Mouse (Mus musculus): ENCODE data around the gene Mpeg1. TPM values are rescaled to one million over a fixed set of nuclear protein-coding genes. Genes with fewer than 3 reads are reported as not detected.
A peak's percentile ranks its signal among the peaks of the same experiment; 100 is the strongest.

Gene Mpeg1
- polyA plus RNA-seq, 1 experiment from 2014 or later: 0.19 TPM

- H3K27me3 ChIP-seq: no peaks in the 10 kb centered on the region
- in situ Hi-C loops (cut with MboI; ENCODE audit: low pct_unique_long_range_greater_than_20kb): no loop called here
- TF ChIP-seq CTCF (IDR thresholded peaks at IDR 0.05): no peak
- no peak for ATAC-seq
- POLR2A ChIA-PET: interaction anchor here (0.5 to 1.0 kb wide), 5 partner anchors 19 to 170 kb away, joined by 3 to 4 read pairs (median 3); partner anchors contain the start of gene Dtx4
- CTCF ChIA-PET: interaction anchor here (0.9 to 3.9 kb wide), 10 partner anchors 19 to 129 kb away, joined by 3 to 54 read pairs (median 6); partner anchors contain the start of gene Dtx4
- DNase-seq (ENCODE audit: low read depth, low spot score): no peak
Measured at GRCm38 (mm10) chr19:12464127-12464526, 3.5 kb downstream of the Mpeg1 start.

GRCm38 (mm10) chr19:12464674-12465073 lies 4.1 kb downstream of the Mpeg1 start:
- H3K27me3 ChIP-seq: no peaks in the 10 kb centered on the region
- ATAC-seq: no peak
- no peak for TF ChIP-seq CTCF (IDR thresholded peaks at IDR 0.05)
- in situ Hi-C loops (cut with MboI; ENCODE audit: low pct_unique_long_range_greater_than_20kb): loop anchor here (5.0 kb wide), 2 partner anchors 32 to 38 kb away; partner anchors contain the start of gene Dtx4
- ChIA-PET CTCF (interaction anchor here (0.9 to 3.9 kb wide), 7 partner anchors 20 to 127 kb away, joined by 3 to 54 read pairs (median 8); partner anchors contain the start of gene Dtx4), POLR2A (interaction anchor here (0.5 to 1.0 kb wide), 4 partner anchors 20 to 169 kb away, joined by 3 read pairs; partner anchors contain the start of gene Dtx4)
- no peak for DNase-seq (ENCODE audit: low read depth, low spot score)

DNA sequence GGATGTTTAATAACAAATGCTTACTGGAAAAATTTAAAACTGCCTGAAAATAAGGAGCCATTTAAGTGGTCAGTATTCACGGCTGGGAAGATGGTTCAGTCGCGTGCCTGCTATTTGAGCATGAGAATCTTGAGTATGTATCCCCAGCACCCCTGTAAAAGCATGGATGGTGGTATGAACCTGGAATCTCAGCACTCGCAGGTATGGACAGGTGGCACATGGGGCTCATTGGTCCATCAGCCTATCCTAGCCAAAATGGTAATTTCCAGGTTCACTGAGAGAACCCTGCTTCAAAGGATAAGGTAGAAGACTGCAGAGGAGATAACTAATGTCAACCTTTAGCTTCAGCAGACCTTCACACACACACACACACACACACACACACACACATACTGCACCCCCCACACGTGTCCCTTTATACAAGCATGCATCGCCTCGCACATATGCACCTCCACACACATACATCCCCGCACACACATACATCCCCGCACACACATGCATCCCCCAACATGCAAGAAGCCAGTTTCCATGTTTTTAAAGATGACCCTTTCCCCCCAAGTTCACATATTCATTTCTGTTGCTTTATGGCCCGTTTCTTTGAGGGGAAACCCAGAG lies 5.1 kb downstream of the Mpeg1 start:
- no peak for TF ChIP-seq CTCF (IDR thresholded peaks at IDR 0.05)
- in situ Hi-C loops (cut with MboI; ENCODE audit: low pct_unique_long_range_greater_than_20kb): loop anchor here (5.0 kb wide), 2 partner anchors 33 to 37 kb away; partner anchors contain the start of gene Dtx4
- no peak for DNase-seq (ENCODE audit: low read depth, low spot score)

GRCm38 (mm10) chr19:12466204-12466603 lies 5.6 kb downstream of the Mpeg1 start:
- H3K27me3 ChIP-seq: no peaks in the 10 kb centered on the region
- peak; percentile 52 for ATAC-seq
- in situ Hi-C loops (cut with MboI; ENCODE audit: low pct_unique_long_range_greater_than_20kb): loop anchor here (5.0 kb wide), 2 partner anchors 34 to 36 kb away; partner anchors contain the start of gene Dtx4
- ChIA-PET POLR2A (no interaction called here), CTCF (interaction anchor here (1.0 to 10.7 kb wide), 9 partner anchors 9 to 126 kb away, joined by 3 to 119 read pairs (median 4); partner anchors contain the start of gene Dtx4)
- peak; percentile 91 for TF ChIP-seq CTCF (IDR thresholded peaks at IDR 0.05)
- DNase-seq (ENCODE audit: low read depth, low spot score): no peak

More for the DNA sequence above, 5.1 kb downstream of the Mpeg1 start:
- ChIA-PET POLR2A (no interaction called here), CTCF (interaction anchor here (1.3 to 10.7 kb wide), 7 partner anchors 15 to 126 kb away, joined by 3 to 119 read pairs (median 5); partner anchors contain the start of gene Dtx4)
- ATAC-seq: no peak
- H3K27me3 ChIP-seq: no peaks in the 10 kb centered on the region

DNA sequence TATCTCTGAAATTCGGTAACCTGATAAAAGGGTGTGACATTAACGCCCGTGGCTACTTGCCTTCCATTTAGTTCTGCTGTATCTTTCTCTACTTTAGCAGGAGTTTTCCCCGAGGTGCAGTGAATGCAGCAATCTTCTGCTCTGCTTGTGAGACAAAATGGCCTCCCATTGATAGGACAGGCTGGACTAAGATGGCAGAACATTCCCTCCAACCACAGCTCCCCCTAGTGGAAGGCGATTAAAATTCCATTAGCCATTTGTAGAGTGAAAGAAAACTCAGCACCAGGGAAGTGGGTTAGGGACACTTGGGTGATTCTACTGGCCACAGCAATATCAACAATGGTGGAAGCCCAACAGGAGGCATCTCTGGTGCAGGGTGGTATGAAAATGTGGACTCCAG lies 6.9 kb downstream of the Mpeg1 start:
- no peaks in the 10 kb centered on the region for H3K27me3 ChIP-seq
- in situ Hi-C loops (cut with MboI; ENCODE audit: low pct_unique_long_range_greater_than_20kb): loop anchor here (5.0 kb wide), 2 partner anchors 35 kb away; partner anchors contain the start of gene Dtx4
- peak; percentile 79 for TF ChIP-seq CTCF (IDR thresholded peaks at IDR 0.05)
- ChIA-PET CTCF (interaction anchor here (1.0 to 10.7 kb wide), 5 partner anchors 8 to 125 kb away, joined by 3 to 119 read pairs (median 3); partner anchors contain the start of gene Dtx4), POLR2A (interaction anchor here (1.8 kb wide), 1 partner anchor 34 kb away, joined by 8 read pairs; the partner anchor contains the start of gene Dtx4)
- no peak for ATAC-seq
- DNase-seq (ENCODE audit: low read depth, low spot score): no peak

DNA sequence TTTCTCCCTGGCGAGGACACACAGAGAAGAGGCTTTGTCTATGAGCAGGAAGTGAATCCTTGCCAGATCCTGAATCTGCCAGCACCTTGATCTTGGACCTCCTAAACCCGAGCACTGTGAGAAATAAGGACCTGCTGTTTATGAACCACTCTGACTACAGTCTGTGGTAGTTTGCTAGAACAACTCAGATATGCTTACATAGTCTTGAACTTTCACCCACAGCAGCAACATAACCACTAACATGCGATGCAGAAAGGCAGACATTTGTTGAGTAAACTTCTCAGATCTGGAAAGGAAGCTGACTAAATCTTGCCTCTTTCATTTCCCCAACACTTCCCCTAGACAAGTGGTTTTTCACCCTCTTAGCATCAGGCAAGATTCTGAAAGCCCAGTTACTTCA lies 11.3 kb downstream of the Mpeg1 start:
- DNase-seq (ENCODE audit: low read depth, low spot score): no peak
- POLR2A ChIA-PET: no interaction called here
- CTCF ChIA-PET: interaction anchor here (1.1 to 10.7 kb wide), 3 partner anchors 23 to 28 kb away, joined by 3 to 119 read pairs (median 3); partner anchors contain the start of gene Dtx4
- ATAC-seq: no peak
- no peak for TF ChIP-seq CTCF (IDR thresholded peaks at IDR 0.05)
- in situ Hi-C loops (cut with MboI; ENCODE audit: low pct_unique_long_range_greater_than_20kb): no loop called here
- H3K27me3 ChIP-seq: no peaks in the 10 kb centered on the region

DNA sequence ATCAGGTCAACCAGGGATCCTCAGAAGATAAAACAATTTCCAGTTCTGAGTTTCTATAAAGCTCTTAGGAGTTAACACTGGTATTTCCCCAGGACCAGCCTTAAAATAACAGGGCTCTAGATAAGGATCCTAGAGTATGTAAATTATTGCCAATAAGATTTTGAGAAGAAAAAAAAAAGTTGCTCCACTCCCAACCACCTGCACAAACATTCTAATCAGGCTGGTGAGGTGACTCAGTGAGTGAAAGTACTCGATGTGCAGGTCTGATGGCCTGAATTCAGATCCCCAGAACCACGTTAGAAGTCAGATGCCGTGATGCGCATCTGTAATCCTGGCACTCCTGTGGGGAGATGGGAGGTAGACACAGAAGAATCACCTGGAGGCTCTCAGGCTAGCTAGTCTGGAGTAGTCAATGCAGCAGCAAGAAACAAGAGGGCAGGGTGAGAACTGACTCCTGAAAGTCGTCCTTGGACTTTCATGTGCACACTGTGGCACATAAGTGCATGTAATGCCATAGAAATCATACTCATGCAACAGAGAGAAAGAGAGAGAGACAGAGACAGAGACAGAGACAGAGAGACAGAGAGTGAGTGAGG lies 11.9 kb downstream of the Mpeg1 start:
- H3K27me3 ChIP-seq: no peaks in the 10 kb centered on the region
- in situ Hi-C loops (cut with MboI; ENCODE audit: low pct_unique_long_range_greater_than_20kb): no loop called here
- DNase-seq (ENCODE audit: low read depth, low spot score): no peak
- ChIA-PET CTCF (interaction anchor here (1.1 to 10.7 kb wide), 4 partner anchors 16 to 27 kb away, joined by 3 to 119 read pairs (median 8); partner anchors contain the start of gene Dtx4), POLR2A (interaction anchor here (0.6 to 1.4 kb wide), 2 partner anchors 15 to 121 kb away, joined by 4 to 5 read pairs; no protein-coding TSS in a partner anchor)
- no peak for ATAC-seq
- TF ChIP-seq CTCF (IDR thresholded peaks at IDR 0.05): no peak

GRCm38 (mm10) chr19:12473201-12473641 lies 12.6 kb downstream of the Mpeg1 start:
- ATAC-seq: peak; percentile 52
- H3K27me3 ChIP-seq: no peaks in the 10 kb centered on the region
- no peak for TF ChIP-seq CTCF (IDR thresholded peaks at IDR 0.05)
- ChIA-PET CTCF (interaction anchor here (2.6 to 10.7 kb wide), 4 partner anchors 11 to 27 kb away, joined by 7 to 119 read pairs (median 10); partner anchors contain the start of gene Dtx4), POLR2A (interaction anchor here (0.6 to 1.4 kb wide), 6 partner anchors 9 to 395 kb away, joined by 3 to 7 read pairs (median 4); partner anchors contain the start of genes Dtx4, Lpxn and Zfp91)
- in situ Hi-C loops (cut with MboI; ENCODE audit: low pct_unique_long_range_greater_than_20kb): no loop called here
- DNase-seq (ENCODE audit: low read depth, low spot score): peak; percentile 77

GRCm38 (mm10) chr19:12473951-12474350 lies 13.4 kb downstream of the Mpeg1 start:
- H3K27me3 ChIP-seq: no peaks in the 10 kb centered on the region
- no peak for DNase-seq (ENCODE audit: low read depth, low spot score)
- ChIA-PET CTCF (interaction anchor here (0.9 to 10.7 kb wide), 5 partner anchors 10 to 26 kb away, joined by 3 to 119 read pairs (median 7); partner anchors contain the start of gene Dtx4), POLR2A (interaction anchor here (0.6 to 1.4 kb wide), 5 partner anchors 8 to 394 kb away, joined by 3 to 7 read pairs (median 5); partner anchors contain the start of gene Dtx4)
- in situ Hi-C loops (cut with MboI; ENCODE audit: low pct_unique_long_range_greater_than_20kb): no loop called here
- ATAC-seq: peak; percentile 15
- TF ChIP-seq CTCF (IDR thresholded peaks at IDR 0.05): no peak

Data from Patski (cell line).